Mouse (Mus musculus): ENCODE results near the gene Itprip. TPM values are rescaled to one million over a fixed set of nuclear protein-coding genes. Genes with fewer than 3 reads are reported as not detected.

Itprip gene
- polyA plus RNA-seq, 1 experiment from 2014 or later = 10.4 TPM

DNA sequence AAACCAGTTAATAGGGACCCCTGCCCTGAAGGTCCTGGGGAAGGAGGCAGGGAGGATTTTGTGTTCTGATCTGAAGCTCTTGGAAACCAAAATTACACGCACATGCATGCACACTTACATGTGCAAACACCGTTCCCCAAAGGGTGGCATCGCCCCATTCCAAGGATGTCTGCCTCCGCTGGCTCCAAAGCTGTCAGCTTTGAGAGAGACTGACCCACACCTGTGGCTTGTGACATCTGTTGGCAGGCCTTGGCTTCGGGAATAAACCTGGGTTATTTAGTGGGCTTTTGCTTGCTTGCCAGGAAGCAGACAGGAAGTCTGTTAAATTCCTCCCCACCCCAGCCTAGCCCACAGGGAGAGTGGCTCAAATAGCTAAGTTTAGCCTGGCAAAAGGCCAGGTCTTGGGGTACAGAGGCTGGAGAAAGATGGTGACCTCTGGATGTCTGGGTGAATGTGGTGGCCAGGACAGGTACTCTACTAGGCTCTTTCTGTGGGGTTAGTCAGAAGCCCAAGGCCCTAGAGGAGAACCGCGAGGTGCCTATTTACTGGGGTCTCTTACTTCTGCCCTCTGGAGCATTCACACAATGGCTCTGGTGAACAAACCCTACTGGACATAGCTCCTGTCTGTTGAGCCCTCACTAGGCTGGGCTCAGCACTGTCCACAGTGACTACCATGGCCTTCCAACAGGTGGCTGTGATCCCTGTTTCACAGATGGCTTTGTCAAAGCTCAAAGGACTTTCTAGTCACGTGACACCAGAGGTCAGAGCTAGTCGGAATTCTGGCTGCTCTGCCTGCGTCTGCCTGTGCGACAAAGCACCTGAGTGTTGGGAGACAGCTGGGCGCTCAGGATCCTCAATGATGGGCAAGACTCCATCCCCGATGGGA is 16.5 kb downstream of the Itprip start:
- 60% methylated on average over 13 of the region's 13 CpGs for WGBS
- Histone ChIP-seq H3K27ac (replicated peaks; ENCODE audit: low read depth, low read length) (no peak overlapping the region), H3K4me1 (ENCODE audit: control insufficient read depth, insufficient read depth, low read length) (peaks cover 7% of the 10 kb centered on the region), H3K9me3 (replicated peaks; ENCODE audit: control insufficient read depth, low read length) (no peaks in the 10 kb centered on the region), H3K36me3 (replicated peaks; ENCODE audit: control insufficient read depth, insufficient read depth, low read depth, low read length) (no peaks in the 10 kb centered on the region; the same call in 1 of the 2 replicates), H3K9ac (replicated peaks; ENCODE audit: low read length) (no peak overlapping the region), H3K27me3 (ENCODE audit: control insufficient read depth, insufficient read depth, low read length) (no peaks in the 10 kb centered on the region), H3K4me2 (ENCODE audit: low read depth, low read length) (no peak overlapping the region), H3K4me3 (ENCODE audit: low read depth, low read length) (no peak overlapping the region)
- peak; percentile 22 for DNase-seq (ENCODE audit: low spot score)
- peak; percentile 45; the same call in 1 of the 2 replicates for ATAC-seq (replicated peaks; ENCODE audit: insufficient number of reproducible peaks, low FRiP score, low TSS enrichment, low read depth)

GRCm38 (mm10) chr19:47900558-47900957 is 18.5 kb downstream of the Itprip start:
- no peaks in the 10 kb centered on the region for H3K27me3 ChIP-seq (ENCODE audit: control insufficient read depth, insufficient read depth, low read length)
- ATAC-seq (replicated peaks; ENCODE audit: insufficient number of reproducible peaks, low FRiP score, low TSS enrichment, low read depth) = no peak
- WGBS = 85% methylated on average over 10 of the region's 10 CpGs
- no peak overlapping the region for H3K4me2 ChIP-seq (ENCODE audit: low read depth, low read length)
- peaks cover 7% of the 10 kb centered on the region for H3K4me1 ChIP-seq (ENCODE audit: control insufficient read depth, insufficient read depth, low read length)
- no peak overlapping the region for H3K4me3 ChIP-seq (ENCODE audit: low read depth, low read length)
- no peak for DNase-seq (ENCODE audit: low spot score)
- no peak overlapping the region for H3K9ac ChIP-seq (replicated peaks; ENCODE audit: low read length)
- no peak overlapping the region for H3K27ac ChIP-seq (replicated peaks; ENCODE audit: low read depth, low read length)
- peaks cover 7% of the 10 kb centered on the region for H3K36me3 ChIP-seq (replicated peaks; ENCODE audit: control insufficient read depth, insufficient read depth, low read depth, low read length)
- no peaks in the 10 kb centered on the region for H3K9me3 ChIP-seq (replicated peaks; ENCODE audit: control insufficient read depth, low read length)

GRCm38 (mm10) chr19:47900012-47900411 is 19.1 kb downstream of the Itprip start:
- WGBS = 69% methylated on average over 6 of the region's 6 CpGs
- peaks cover 7% of the 10 kb centered on the region for H3K4me1 ChIP-seq (ENCODE audit: control insufficient read depth, insufficient read depth, low read length)
- no peaks in the 10 kb centered on the region for H3K9me3 ChIP-seq (replicated peaks; ENCODE audit: control insufficient read depth, low read length)
- H3K4me2 ChIP-seq (ENCODE audit: low read depth, low read length) = no peak overlapping the region
- no peak for ATAC-seq (replicated peaks; ENCODE audit: insufficient number of reproducible peaks, low FRiP score, low TSS enrichment, low read depth)
- H3K27ac ChIP-seq (replicated peaks; ENCODE audit: low read depth, low read length) = no peak overlapping the region
- H3K27me3 ChIP-seq (ENCODE audit: control insufficient read depth, insufficient read depth, low read length) = no peaks in the 10 kb centered on the region
- peak; percentile 8 for DNase-seq (ENCODE audit: low spot score)
- no peak overlapping the region for H3K9ac ChIP-seq (replicated peaks; ENCODE audit: low read length)
- H3K36me3 ChIP-seq (replicated peaks; ENCODE audit: control insufficient read depth, insufficient read depth, low read depth, low read length) = peaks cover 7% of the 10 kb centered on the region
- no peak overlapping the region for H3K4me3 ChIP-seq (ENCODE audit: low read depth, low read length)

DNA sequence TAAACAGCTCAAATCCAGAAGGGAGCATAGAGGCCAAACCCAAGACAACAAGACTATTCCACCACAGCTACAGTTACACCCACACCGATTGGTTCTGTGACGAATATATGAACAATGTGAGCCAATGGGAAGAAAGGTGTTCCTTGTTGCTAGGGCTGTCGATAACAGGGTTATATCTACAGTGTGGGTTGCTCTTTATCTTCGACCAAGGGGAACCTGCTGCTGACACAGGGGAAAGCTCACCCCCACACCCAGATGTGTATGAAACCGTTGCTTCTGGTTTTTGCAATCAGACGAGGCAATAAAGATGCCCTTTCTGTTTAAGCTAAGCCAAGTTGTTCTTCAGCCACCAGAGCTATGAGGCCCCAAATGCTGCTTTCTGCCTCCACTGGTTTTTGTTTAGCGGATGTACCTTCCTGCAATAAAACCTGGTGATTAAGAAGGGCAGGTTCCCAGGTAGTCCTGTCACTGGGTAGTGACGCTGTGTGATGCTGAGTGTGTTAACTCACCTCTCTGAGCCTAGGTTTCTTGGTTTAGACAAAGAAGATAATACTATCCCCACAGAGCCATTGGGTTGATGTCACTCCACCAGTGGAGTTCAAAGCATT is 20.5 kb downstream of the Itprip start:
- WGBS = 88% methylated on average over 8 of the region's 8 CpGs
- H3K36me3 ChIP-seq (replicated peaks; ENCODE audit: control insufficient read depth, insufficient read depth, low read depth, low read length) = peaks cover 7% of the 10 kb centered on the region

DNA sequence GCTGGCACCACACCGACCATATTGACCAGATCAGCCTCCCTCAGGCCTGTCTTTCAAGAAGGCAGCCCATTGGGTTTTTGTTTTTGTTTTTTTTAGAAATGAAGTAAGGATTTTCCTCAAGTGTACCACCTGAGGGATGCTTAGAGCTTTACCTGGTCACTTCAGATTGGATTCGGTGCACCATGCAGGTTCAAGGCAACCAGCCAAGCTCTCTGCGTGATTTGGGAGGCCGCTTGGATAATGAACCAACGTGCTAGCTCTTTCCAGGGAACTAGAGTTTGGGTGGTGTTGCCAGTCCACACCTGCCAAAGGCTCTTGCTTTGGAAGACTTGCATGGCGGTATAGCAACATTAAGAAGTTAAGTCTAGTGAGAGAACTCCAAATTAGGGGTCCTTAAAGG is 26.0 kb downstream of the Itprip start:
- Histone ChIP-seq H3K27me3 (ENCODE audit: control insufficient read depth, insufficient read depth, low read length) (no peaks in the 10 kb centered on the region), H3K4me1 (ENCODE audit: control insufficient read depth, insufficient read depth, low read length) (no peaks in the 10 kb centered on the region), H3K4me3 (ENCODE audit: low read depth, low read length) (no peak overlapping the region), H3K9me3 (replicated peaks; ENCODE audit: control insufficient read depth, low read length) (no peaks in the 10 kb centered on the region), H3K27ac (replicated peaks; ENCODE audit: low read depth, low read length) (no peak overlapping the region), H3K4me2 (ENCODE audit: low read depth, low read length) (no peak overlapping the region), H3K36me3 (replicated peaks; ENCODE audit: control insufficient read depth, insufficient read depth, low read depth, low read length) (peaks cover 7% of the 10 kb centered on the region), H3K9ac (replicated peaks; ENCODE audit: low read length) (no peak overlapping the region)
- no peak for DNase-seq (ENCODE audit: low spot score)
- WGBS = 98% methylated on average over 6 of the region's 6 CpGs
- ATAC-seq (replicated peaks; ENCODE audit: insufficient number of reproducible peaks, low FRiP score, low TSS enrichment, low read depth) = no peak

More for the DNA sequence above, 20.5 kb downstream of the Itprip start:
- Histone ChIP-seq H3K4me1 (ENCODE audit: control insufficient read depth, insufficient read depth, low read length) (peaks cover 6% of the 10 kb centered on the region), H3K4me2 (ENCODE audit: low read depth, low read length) (no peak overlapping the region), H3K4me3 (ENCODE audit: low read depth, low read length) (no peak overlapping the region), H3K9me3 (replicated peaks; ENCODE audit: control insufficient read depth, low read length) (no peaks in the 10 kb centered on the region), H3K9ac (replicated peaks; ENCODE audit: low read length) (no peak overlapping the region), H3K27ac (replicated peaks; ENCODE audit: low read depth, low read length) (no peak overlapping the region), H3K27me3 (ENCODE audit: control insufficient read depth, insufficient read depth, low read length) (no peaks in the 10 kb centered on the region)
- ATAC-seq (replicated peaks; ENCODE audit: insufficient number of reproducible peaks, low FRiP score, low TSS enrichment, low read depth) (no peak), DNase-seq (ENCODE audit: low spot score) (no peak)

DNA sequence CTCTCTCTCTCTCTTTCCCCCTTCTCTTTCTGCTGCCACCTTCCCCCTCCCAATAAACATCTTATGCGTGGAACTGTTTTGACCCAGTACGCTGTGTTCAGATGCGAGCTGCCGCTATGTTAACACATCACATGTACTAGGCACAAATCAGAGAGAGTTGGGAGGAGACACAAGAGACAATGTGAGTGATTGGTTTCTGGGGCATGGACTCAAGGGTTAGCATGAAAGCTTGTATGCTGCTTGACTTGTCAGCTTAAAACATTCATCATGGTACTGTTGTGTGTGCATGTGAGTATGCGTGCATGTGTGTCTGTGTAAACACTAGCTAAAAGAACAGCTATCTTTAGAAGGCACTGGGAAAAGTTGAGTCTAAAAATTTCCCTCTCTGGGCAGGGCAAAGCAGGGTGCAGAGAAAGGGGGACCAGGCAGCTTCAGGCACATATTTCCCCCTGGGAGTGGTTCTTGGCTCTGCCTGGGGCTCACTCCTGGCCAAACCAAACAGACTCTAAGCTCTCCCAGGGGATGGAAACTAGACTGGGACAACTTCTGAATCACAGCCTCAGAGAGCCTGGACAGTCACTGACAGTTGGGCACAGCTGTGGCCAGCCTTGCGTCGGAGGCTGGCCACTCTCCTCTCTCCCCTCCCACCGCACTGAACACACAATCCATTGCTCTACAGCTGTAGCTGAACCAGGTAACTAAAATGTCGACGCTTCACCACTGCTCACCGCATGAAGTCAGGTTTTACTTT is 27.4 kb downstream of the Itprip start:
- Histone ChIP-seq H3K4me3 (ENCODE audit: low read depth, low read length) (no peak overlapping the region), H3K27ac (replicated peaks; ENCODE audit: low read depth, low read length) (no peak overlapping the region), H3K9ac (replicated peaks; ENCODE audit: low read length) (no peak overlapping the region), H3K36me3 (replicated peaks; ENCODE audit: control insufficient read depth, insufficient read depth, low read depth, low read length) (peaks cover 7% of the 10 kb centered on the region), H3K9me3 (replicated peaks; ENCODE audit: control insufficient read depth, low read length) (no peaks in the 10 kb centered on the region), H3K4me2 (ENCODE audit: low read depth, low read length) (no peak overlapping the region), H3K27me3 (ENCODE audit: control insufficient read depth, insufficient read depth, low read length) (no peaks in the 10 kb centered on the region), H3K4me1 (ENCODE audit: control insufficient read depth, insufficient read depth, low read length) (no peaks in the 10 kb centered on the region)
- no peak for ATAC-seq (replicated peaks; ENCODE audit: insufficient number of reproducible peaks, low FRiP score, low TSS enrichment, low read depth)
- 83% methylated on average over 11 of the region's 11 CpGs for WGBS
- DNase-seq (ENCODE audit: low spot score) = no peak

GRCm38 (mm10) chr19:47890489-47891130 is 28.5 kb downstream of the Itprip start:
- DNase-seq (ENCODE audit: low spot score) = no peak
- Histone ChIP-seq H3K9ac (replicated peaks; ENCODE audit: low read length) (no peak overlapping the region), H3K27me3 (ENCODE audit: control insufficient read depth, insufficient read depth, low read length) (no peaks in the 10 kb centered on the region), H3K4me3 (ENCODE audit: low read depth, low read length) (no peak overlapping the region), H3K36me3 (replicated peaks; ENCODE audit: control insufficient read depth, insufficient read depth, low read depth, low read length) (no peaks in the 10 kb centered on the region; the same call in 1 of the 2 replicates), H3K4me1 (ENCODE audit: control insufficient read depth, insufficient read depth, low read length) (no peaks in the 10 kb centered on the region), H3K27ac (replicated peaks; ENCODE audit: low read depth, low read length) (no peak overlapping the region), H3K4me2 (ENCODE audit: low read depth, low read length) (no peak overlapping the region), H3K9me3 (replicated peaks; ENCODE audit: control insufficient read depth, low read length) (no peaks in the 10 kb centered on the region)
- 75% methylated on average over 10 of the region's 10 CpGs for WGBS
- no peak for ATAC-seq (replicated peaks; ENCODE audit: insufficient number of reproducible peaks, low FRiP score, low TSS enrichment, low read depth)
